Mouse (Mus musculus) ZHBTc4 (cell line): Measurements from ENCODE around the gene 2310009B15Rik.

ENCODE experiments used
- DNase-seq: peaks from one replicate; pipeline ENCODE4 v3.0.0-alpha.2; 2011; ENCODE audit warnings: low read depth, low spot score

Gene 2310009B15Rik

DNA sequence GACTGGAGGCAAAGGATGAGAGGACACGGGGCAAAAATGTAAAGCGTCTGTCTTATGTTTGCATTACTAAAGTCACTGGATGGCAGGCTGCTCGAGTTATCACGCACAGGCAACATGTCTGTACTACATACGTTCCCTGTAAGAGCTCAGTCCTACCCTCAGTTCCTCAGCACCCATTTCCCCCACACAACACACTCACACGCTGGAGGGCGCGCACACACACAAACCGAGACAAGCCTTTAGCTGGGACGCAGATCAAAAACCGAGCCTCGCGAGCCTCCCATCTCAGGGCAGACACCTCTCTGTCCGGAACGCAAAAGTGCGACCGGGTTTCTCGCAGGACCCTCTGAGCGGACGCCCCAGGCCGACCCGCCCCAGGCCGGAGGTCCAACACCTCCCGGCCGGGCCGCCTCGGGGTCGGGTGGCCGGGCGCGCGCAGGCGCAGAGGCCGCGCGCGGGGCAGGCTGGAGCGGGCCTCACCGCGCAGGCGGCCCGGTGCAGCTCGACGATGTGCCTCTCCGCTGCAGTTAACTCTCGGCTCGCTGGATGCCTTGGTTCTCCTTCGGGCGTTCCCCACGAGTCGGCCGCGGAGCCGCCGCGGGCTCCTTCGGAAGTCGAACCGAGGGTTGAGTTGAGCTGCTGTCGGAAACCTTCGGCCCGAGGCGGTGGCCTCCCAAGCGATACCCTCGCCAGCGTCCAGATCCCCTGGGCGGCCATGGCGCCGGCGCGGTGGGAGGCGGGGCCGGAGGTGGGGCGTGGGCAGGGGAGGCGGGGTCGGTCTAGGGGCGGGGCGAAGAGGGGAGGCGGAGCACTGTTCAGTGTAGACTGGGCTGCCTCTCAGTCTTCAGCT, at the start of gene 2310009B15Rik:
TSS of gene 2310009B15Rik (minus strand) at position 752 of the 850 bp plus-strand sequence.
- DNase-seq = peak; percentile 85

DNA sequence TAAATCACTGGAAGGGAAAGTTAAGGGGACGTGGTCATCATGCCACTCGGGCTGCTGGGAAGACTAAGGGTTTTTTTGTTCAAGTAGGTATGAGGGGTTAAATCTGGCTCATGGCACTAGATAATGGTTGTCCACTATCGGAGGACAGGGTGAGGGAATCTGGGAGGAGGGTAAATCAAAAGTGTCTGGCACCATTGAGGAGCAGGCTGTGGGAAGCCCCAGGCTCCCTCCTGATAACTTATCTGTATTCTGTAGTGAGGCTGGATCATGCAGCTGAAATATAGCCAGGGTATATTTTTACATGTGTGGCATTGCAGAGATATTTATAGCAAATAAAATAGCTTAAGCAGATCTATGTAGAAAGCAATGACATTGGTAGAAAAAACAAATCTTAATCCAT, 49.6 kb upstream of the 2310009B15Rik start:
- no peak for DNase-seq

DNA sequence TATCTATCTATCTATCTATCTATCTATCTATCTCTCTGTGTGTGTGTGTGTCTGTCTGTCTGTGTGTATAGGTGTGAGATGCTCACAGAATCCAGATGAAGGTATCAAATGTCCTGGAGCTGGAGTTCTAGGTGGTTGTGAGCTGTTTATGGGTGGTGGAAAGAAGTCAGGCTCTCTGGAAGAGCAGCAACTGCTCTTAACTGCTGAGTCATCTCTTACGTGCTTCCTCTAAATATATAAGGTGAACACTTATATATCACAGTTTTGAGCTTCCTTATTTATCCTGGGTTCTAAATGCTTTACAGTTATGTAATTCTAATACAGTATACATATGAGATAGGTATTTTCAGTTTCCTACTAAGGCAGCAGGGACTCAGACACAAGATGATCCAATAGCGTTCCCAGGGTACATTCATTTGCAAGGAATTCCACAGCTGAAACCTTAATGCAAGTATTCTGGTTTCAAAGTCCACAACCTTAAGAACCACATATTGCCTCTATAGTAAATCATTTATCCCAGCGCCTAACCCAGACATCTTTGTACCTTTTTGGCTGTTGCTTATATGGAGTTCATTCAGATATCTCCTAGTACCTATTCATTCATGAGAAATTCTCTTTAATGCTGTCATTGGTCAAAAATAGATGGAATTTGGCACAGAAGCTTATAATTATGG, 48.6 kb upstream of the 2310009B15Rik start:
- DNase-seq = no peak

DNA sequence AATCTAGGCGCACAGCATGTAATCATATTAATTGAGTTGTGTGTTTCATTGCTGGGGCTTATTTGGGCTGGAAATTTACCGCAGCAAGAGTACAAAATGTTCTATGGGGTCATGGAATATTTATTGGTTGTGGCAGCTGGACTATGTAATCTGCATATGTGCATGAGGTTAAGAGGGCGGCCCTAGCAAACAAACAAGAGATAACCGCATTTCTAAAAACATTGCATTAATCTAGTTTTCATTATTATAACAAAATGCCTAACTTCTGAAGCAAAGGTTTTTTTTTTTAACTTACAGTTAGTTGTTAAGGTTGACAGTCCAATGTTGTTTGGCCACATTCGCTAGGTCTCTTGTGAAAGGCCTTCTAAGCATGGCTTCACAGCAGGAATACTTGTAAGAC, 47.2 kb upstream of the 2310009B15Rik start:
- no peak for DNase-seq

DNA sequence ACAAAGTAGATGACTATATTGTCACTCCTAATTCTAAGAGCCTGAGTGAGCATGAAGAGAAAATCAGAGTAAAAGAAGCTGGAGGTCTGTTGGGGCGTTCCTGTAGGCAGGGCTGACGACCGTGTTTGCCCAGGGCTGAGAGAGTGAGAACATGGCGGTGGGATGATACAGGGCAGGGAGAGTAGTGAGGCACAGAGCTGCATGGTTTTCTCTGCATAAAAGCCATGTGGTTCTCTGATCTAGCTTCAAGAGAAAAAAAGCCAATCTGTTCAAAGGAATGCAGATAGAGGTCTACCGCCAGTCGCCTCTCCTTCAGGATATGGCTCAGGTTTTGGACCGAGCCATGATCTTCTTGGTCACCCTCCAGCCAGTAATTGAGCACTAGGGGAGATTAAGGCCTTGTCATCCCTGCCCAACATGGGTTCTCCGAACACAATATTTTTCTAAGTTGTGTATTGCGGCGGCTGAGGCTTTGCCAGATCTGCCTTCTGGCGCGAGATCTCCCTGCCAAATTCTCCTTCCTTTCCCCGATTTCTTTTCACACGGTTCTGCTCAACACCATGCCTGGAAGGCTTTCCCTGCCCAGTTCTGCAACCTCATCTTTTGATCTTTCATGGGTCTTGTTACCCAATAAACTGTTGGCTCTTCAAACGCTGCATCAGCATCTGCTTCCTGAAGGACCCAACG, 44.9 kb upstream of the 2310009B15Rik start:
- DNase-seq = no peak

DNA sequence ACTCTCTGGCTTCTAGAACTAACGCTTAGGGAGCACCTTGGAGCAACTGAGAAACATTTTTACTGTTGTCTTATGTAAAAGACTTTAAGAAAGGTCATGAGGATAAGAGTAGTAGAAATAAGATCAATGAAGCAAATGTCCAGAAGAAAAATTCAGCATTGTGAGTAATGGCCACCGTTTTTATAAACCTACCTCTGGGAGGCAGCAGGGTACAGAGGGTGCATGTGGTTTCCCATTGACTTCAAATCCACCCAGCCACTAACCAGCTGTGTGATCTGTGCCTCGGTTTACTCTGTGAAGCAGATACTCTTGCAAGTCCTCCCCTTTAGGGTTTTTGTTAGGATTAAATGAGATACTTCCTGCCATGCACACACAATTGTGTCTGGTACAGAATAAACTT, 39.4 kb upstream of the 2310009B15Rik start:
- DNase-seq = no peak

DNA sequence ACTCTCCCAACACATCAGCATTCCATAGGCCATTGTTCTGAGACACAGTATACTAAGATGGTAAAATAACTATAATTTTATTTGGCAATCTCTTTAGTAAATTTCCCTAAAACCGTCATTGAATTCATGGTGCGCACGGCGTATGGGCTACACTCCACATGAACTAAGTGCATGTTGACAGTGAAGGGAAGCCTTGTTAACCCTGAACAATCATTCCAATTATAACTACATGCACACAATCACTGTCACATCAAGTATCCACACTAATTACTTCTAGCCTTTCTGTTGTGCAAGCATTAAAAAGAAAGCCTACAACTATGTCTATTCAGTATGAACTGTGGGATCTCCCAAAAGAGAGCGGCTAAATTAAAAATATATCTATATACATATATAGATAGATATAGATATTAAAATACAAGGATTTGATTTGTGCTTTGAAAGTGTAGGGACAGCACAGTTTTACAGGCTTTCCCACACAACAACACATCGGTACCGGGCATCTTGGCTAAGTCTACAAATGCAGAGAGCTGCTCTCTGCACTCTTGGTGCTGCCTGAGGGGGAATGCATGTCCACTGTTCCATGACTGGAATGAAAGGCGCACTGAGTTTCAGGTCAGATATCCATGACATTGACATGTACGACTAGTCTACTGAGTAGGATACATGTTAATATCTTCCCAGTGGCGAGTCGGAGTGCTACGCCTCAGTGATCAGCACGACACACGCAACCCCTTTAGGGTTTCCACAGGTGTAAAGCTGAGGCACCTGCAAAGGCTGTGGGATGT, 21.0 kb upstream of the 2310009B15Rik start:
- DNase-seq = no peak

DNA sequence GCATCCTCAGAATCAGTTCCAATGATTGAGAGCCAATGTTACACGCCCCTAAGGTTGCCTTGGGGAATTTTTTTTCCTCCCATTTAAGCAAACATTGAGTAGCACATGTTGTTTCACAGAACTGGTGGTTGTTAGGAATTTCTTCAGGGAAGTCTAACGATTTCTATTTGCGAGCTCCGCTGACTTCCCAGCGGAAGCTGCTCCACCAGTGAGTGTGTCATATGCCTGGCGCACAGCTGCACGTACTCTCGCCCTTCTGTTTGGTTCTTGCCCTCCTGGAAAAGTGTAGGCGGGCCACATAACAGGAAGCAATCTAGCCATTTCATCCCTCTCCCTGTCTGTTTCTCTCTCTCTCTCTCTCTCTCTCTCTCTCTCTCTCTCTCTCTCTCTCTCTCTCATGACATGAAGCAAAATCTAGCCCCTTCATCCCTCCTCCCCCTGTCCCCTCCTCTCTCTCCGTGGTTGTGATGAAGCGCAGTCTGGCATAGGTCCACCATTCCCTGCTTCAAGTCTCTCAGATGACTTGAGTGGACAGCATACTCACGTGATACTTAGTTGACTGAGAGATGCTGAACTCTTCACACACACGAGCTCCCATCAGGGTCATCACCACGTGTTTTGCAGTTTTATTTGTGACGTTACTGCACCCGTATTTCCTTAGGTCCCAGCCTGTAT, 19.9 kb upstream of the 2310009B15Rik start:
- DNase-seq = peak; percentile 35

DNA sequence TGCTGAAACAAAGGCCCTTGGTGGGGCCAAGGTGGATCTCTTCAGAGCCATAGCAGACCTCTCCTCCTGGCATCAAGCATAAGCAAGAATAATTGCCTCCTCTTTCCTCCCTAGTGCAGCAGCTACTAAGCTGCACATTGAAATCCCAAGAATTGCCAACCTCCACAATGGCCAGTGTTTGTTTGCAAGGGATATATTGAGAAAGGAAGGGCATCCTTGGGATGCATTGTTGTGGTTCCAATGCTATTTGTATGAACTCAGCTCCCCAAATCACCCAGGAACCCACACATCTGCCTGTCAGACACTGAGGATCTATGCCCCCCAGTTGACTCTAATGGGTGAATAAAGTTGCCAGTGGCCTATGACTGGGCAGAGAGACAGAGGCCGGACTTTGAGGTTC, 5.8 kb downstream of the 2310009B15Rik start:
- no peak for DNase-seq

DNA sequence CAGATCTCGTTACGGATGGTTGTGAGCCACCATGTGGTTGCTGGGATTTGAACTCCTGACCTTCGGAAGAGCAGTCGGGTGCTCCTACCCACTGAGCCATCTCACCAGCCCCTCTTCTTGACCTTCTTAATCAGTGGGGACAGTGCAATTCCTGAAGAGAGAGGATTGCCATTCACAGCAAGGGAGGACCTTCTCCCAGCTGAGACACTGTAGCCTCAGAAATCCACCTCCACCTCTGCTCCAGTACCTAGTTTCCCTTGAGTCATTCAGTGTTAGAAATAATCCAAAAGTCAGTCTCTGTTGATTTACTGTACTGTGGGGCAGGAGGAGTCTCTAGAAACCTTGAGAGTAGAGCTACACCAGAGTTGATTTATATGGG, 6.5 kb downstream of the 2310009B15Rik start:
- DNase-seq = no peak

DNA sequence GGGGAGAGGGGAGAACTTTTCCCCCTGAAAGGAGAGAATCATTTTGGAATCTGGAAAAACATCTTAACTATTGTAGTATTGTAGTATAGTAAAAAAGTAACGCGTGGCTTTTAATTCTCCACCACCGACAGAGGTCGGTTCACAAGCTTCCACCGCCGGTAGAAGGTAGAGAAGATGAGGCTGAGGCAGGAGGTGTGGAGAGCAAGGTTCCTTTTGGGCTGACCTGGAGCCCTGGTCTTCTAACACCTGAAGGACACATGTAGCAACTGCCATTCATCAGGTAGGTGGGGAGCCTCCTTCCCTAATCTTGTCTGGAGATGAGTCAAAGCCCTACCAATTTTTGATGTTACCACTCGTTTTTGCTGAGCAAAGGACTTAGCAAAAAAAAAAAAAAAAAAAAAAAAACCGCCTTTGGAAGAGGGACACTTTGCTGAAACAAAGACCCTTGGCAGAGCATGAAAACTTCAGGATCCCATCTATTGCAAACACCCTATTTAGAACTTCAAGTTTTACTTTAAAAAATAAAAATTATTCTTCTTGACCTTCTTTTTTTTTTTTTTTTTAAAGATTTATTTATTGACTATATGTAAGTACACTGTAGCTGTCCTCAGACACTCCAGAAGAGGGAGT, 7.0 kb downstream of the 2310009B15Rik start:
- no peak for DNase-seq

DNA sequence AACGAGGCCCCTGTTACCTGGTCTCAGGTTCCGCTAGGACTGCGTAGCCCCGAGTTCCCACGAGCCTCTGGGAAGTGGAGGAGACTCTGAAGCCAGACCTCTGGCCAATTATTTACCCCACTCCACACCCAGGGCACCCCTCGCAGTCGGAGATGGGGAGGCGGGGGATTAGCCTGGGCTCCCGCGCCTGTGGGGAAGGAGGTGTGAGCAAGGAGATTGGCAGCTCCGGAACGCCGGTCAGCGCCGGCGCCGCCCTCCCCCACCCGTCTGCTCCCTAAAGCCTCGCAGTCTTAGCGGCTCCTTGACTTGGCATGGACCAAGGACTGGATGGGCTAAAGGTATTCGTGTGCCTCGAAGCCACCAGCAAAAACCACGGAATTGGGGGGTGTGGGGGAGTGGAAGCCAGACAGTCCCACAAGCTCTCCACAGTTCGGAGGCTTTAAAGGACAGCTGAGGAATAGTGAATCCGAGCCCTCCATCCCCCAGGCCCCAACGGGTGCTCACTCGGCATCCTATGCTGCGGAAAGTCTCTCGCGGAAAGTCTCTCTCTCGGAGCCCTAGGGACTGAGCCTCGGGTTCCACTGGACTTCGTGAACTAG, 8.0 kb downstream of the 2310009B15Rik start, which contains the start of gene Lhx9:
TSS of gene Lhx9 (minus strand) at position 67 of the 599 bp plus-strand sequence.
- peak; percentile 65 for DNase-seq

DNA sequence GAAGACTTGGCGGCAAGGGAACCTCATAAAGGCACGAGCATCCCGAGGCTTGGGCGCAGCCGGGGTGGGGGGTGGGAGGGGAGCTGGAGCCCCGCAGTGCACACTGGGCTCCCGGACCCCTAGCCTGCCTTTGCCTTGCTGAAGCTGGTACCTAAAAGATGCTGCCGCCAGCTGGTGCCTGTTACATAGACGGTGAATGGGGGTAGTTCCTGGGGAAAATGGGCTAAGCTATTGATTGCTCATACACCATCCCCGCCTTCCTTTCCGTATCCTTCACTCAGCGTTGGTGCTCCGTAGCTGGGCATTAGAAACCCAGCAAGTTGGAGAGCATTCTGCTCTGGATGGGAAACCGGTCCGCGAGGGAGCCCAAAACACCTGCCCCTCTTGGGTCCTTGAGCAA, 8.6 kb downstream of the 2310009B15Rik start:
- DNase-seq = peak; percentile 48

DNA sequence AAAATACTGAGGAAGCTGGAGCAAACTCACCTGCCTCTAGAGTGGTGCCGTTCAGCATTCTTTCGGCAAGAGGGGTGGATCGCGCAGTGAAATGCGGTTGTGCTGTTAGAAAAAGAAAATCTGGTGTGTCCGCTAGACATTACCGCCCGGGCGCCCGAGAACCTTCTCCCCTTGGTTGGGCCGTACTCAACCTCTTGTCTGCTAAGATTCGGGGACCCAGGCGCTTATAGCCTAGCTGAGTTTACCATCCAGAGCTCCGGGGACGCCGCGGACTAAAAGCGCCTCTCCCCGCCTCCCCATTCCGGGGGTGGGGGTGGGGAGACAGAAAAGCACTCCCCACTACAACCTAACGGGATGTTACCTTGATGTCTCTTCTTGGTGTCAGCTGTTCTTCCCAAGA, 9.5 kb downstream of the 2310009B15Rik start:
- DNase-seq = no peak

DNA sequence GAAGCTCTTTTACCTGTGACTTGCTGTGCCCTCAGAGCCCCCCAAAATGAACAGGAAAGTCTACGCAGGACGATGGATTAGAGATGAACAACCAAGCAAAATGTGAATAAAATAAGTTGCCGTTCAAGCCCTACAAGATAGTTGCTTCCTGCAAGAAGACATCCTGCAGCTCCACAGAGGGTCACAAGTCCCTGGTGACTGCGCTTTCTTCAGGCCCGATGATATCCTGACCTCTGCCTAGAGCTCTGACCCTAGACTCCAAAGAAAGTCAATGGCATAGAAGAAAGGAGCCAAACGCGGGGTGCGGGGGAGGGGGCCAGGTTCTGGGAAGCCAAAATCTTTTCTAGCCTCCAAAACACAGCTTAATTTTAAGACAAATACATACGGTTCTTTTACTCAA, 10.1 kb downstream of the 2310009B15Rik start:
- no peak for DNase-seq

DNA sequence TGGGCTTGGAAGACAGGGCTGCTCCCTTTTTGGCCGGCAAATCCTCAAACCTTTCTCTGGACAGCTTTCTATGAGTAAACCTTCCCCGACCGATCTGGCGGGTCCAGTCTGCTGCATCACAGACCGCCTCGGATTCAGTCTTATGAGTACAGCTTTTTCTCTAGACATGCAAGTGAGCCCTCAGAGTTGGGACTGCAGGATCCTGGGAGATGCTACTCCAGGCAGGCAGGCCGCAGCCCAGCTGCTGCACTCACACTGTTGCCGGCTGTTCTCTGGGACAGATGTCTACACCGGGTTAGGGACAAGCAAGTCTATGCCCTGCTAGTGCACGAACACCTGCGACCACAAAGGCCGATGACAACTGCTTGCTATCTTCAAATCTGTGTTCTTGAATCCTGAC, 10.5 kb downstream of the 2310009B15Rik start:
- DNase-seq = no peak

DNA sequence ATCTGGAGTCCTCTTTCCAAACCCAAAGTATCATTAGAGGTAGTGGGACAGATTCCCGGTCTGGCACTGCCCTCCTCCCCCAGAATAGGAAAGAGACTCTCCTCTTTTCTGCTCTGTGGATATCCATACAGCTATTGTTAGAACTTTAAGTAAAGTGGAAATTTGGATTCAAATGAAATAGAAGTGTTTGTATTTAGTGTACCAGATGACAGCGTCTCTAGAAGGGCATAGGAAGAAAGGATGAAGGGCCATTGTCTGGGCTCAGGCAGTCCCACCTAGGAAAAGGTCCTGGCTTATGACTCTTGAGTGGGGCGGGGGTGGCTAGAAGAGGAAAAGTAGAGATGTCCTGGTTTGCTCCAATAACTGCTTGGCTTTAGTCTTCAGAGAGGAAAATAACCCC, 11.2 kb downstream of the 2310009B15Rik start:
- no peak for DNase-seq

DNA sequence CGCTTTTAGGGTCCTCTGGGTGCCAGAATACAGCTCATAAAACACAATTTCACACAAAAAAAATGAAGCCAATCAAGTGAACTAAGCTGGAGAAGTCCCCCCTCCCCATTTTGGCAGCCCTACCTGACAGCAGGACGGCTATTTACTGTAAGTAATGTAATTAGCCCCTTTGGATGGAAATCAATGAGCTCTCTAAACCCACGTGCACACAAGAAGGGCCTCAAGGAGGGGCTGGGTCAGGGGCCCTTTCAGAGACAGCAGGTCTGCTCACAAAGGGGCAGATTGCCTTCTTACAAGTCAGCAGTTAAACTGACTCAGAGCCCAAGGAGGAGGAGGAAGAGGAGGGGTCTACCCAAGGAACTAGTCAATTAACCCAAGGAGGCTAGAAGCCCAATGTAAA, 12.5 kb downstream of the 2310009B15Rik start:
- no peak for DNase-seq

DNA sequence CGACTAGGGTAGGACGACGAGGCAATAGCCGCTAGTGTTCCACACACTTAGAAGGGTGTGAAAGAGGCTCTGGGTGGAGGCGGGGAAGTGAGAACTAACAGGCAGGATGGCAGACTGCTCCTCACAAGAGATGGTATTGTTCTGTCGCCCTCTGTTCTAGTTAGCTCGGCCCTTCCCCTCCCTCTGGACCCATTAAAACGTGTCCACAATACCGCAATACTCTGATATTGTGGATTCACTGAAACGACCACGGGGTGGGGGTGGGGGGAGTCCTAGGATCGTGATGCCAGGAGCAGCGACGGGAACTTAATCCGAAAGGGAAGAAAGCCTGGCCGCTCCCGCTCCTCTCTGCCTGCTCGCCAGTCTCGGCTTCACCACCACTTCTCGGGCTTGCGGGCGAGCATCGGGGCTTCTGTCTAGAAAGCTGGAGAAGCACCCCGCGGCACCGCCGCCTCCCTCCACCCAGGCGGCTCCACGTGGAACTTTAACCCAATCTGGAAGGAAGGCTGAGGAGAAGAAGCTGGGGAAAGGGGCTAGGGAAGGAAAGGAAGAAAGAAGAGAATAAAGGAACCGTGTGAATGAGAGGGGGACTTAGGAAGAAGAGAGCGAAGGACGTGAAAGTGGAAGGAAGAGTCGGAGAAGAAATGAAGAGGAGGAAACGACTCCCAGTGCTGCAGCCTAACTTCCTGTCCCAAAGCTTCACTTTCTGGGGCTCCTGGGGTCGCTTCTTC, 13.1 kb downstream of the 2310009B15Rik start:
- DNase-seq = peak; percentile 56
